Mouse (Mus musculus) E14TG2a.4 (cell line): ENCODE measurements at regions not wholly inside any gene's neighbourhood (a gene's known extent, or its start where the extent isn't known, plus 50 kb on each side); places are given as distances from the start of the nearest gene placed in this dataset.

Experiments
- H3K27me3 ChIP-seq: 2 replicates; pipeline ENCODE4 v1.6.1; 2014; ENCODE audit warnings: low read length, control low read depth; ENCODE audit not compliant: insufficient read depth
- H3K36me3 ChIP-seq: 2 replicates; pipeline ENCODE4 v1.6.1; 2014; ENCODE audit warnings: low read length, control low read depth; ENCODE audit not compliant: insufficient read depth
- H3K4me1 ChIP-seq: replicated peaks from 2 replicates; pipeline ENCODE4 v1.6.1; 2014; ENCODE audit warnings: low read depth, low read length, control low read depth
- H3K4me3 ChIP-seq: replicated peaks from 2 replicates; pipeline ENCODE4 v1.5.1; 2014; ENCODE audit warnings: mild to moderate bottlenecking, low read length
- H3K9me3 ChIP-seq: 2 replicates; pipeline ENCODE4 v1.6.1; 2014; ENCODE audit warnings: low read length, control low read depth
- CTCF ChIP-seq: conservative IDR thresholded peaks from 2 replicates; pipeline ENCODE4 v1.5.1; 2014; ENCODE audit warnings: low read length
- NANOG ChIP-seq: IDR thresholded peaks from 2 replicates; pipeline ENCODE4 v1.6.1; 2014; ENCODE audit warnings: borderline replicate concordance, low read length, mixed read lengths
- POU5F1 ChIP-seq: IDR thresholded peaks from 2 replicates; pipeline ENCODE4 v1.6.1; 2014; ENCODE audit warnings: low read length, borderline replicate concordance

DNA sequence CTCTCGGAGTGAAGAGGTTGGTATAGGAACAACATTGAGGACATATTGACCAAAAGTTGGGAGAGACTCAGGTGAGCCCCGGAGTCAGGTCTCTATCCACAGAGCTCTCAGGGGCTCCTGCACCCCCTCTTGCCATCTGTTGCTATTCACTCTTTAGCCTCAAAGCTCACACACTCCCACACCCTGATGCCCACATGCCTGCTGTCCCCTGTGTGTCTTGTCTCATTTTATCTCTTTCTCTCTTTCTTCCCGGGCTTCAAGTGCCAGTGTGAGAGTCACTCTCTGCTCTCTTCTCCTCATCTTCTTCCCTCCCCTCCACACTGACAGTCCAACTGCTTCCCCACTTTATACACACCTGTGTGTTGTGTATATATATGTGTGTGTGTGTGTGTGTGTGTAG lies 141.0 kb upstream of the Mdm1 start:
- H3K36me3 ChIP-seq = no peaks in the 10 kb centered on the region
- H3K27me3 ChIP-seq = no peaks in the 10 kb centered on the region
- no peak for TF ChIP-seq NANOG
- TF ChIP-seq POU5F1 = no peak
- no peak for TF ChIP-seq CTCF
- H3K4me1 ChIP-seq = peaks cover 21% of the 10 kb centered on the region
- H3K9me3 ChIP-seq = no peaks in the 10 kb centered on the region
- H3K4me3 ChIP-seq = no peak overlapping the region

DNA sequence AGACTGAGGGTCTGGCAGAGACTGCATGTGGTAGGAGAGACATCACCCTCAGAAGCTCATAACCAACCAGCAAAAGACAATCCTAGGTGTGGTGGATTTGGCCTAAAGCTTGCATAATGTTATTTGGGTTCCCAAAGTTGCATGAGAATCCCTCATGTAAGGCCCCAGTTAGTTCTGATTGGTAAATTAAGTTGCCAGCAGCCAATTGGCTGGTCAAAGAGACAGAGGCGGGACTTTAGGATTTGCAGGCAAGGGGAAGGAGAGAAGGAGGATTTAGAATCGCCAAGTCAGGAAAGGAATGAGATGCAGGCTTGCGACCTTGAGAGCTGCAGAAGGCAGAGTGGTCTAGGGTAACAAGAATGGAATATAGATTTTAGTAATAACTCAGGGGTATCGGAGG lies 140.1 kb upstream of the Mdm1 start:
- TF ChIP-seq POU5F1 = no peak
- Histone ChIP-seq H3K4me3 (peak overlapping the region; percentile 8; the same call in 1 of the 2 replicates), H3K4me1 (peaks cover 20% of the 10 kb centered on the region)

DNA sequence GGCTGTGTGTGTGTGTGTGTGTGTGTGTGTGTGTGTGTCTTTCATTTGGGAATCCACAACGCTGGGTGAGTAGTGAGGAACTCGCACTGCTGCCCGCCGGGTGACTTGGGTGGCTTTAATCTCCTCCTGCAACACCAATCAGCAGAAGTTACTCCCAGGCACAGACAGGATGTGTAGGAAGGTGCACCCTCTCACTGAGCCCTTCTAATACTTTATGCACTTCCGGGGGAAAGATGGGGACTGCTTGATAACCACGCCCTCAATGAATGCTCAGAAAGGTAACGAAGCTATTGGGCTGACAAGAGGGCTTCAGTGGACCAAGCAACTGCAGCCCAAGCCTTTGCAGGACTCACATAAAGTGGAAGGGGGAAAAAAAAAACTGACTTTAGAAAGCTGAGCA lies 139.6 kb upstream of the Mdm1 start:
- TF ChIP-seq NANOG = no peak
- no peak for TF ChIP-seq CTCF
- no peak for TF ChIP-seq POU5F1
- Histone ChIP-seq H3K36me3 (no peaks in the 10 kb centered on the region), H3K4me1 (peaks cover 20% of the 10 kb centered on the region), H3K9me3 (no peaks in the 10 kb centered on the region), H3K27me3 (no peaks in the 10 kb centered on the region), H3K4me3 (peak overlapping the region; percentile 8; the same call in 1 of the 2 replicates)

More for the DNA sequence above, 140.1 kb upstream of the Mdm1 start:
- no peaks in the 10 kb centered on the region for H3K27me3 ChIP-seq
- no peaks in the 10 kb centered on the region for H3K9me3 ChIP-seq
- H3K36me3 ChIP-seq = no peaks in the 10 kb centered on the region

DNA sequence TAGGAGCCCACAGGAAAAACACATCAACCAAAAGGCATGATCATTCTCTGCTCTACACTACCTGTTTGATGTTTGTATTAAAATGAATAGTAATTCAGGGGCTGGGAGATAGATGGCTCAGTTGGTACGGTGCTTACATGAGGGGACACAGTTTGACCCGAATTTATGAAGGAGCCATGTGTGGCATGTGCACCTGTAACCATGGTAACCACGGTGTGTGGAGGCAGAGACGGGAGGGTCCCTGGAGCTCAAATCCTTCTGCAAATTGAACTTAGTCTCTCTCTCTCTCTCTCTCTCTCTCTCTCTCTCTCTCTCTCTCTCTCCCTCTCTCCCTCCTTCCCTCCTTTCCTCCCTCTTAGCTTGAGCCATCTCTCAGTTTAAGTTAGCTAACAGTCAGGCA lies 139.1 kb upstream of the Mdm1 start:
- H3K4me3 ChIP-seq = no peak overlapping the region

DNA sequence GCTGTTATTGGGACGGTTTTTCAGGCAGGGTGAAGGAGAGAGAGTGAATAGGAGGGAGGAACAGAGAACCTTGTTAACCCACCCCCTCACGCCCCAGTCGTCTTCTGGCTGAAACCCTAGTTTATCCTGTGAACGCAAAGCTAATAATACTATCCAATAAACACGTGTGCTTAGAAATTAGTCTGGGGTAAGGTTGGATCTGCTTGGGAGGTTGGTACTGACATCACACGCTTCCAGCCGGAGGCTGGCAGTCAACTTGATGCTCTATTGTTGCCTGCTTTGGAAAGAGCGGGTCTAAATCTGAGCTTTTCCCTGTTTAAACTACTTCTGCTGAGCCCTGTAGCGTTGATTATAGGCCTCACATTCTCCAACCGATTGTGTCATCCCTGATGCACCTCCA lies 138.4 kb upstream of the Mdm1 start:
- no peaks in the 10 kb centered on the region for H3K36me3 ChIP-seq
- no peak for TF ChIP-seq POU5F1
- TF ChIP-seq CTCF = no peak
- no peak for TF ChIP-seq NANOG
- H3K27me3 ChIP-seq = no peaks in the 10 kb centered on the region
- no peak overlapping the region for H3K4me3 ChIP-seq
- peaks cover 24% of the 10 kb centered on the region for H3K4me1 ChIP-seq
- H3K9me3 ChIP-seq = no peaks in the 10 kb centered on the region

More for the DNA sequence above, 139.1 kb upstream of the Mdm1 start:
- TF ChIP-seq CTCF = no peak
- TF ChIP-seq NANOG = no peak
- TF ChIP-seq POU5F1 = no peak
- no peaks in the 10 kb centered on the region for H3K36me3 ChIP-seq
- peaks cover 20% of the 10 kb centered on the region for H3K4me1 ChIP-seq
- H3K9me3 ChIP-seq = no peaks in the 10 kb centered on the region
- H3K27me3 ChIP-seq = no peaks in the 10 kb centered on the region

DNA sequence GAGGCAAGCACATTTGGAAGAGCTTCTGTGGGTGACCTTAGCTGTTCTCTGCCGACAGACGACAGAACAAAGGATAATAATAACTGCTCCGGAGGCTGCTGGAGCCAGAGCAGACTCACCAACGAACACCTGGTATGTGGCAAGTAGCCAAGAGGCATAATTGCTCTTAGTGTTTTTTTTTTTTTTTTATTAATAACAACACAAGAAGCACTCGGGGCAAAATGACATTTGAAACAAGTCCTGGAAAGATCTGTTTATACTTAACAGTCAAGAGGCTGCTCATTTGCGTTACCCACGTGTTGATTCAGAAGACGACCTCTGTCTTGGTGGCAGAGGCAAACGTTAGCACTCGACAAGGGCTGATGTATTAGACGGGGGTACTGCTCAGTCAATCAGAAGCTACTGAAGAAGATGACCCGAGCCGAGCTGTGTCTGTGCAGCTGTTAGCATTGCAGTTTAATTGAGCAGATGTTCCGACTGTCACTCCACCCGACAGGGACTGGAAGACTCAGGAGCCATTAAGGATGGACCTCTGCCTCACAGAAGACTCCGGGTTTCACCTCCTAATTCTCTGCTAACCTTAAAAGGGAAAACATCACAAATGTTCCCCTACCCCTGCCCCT lies 137.8 kb upstream of the Mdm1 start:
- no peaks in the 10 kb centered on the region for H3K27me3 ChIP-seq
- TF ChIP-seq NANOG = no peak
- H3K4me1 ChIP-seq = peaks cover 24% of the 10 kb centered on the region
- no peak overlapping the region for H3K4me3 ChIP-seq
- H3K9me3 ChIP-seq = no peaks in the 10 kb centered on the region
- H3K36me3 ChIP-seq = no peaks in the 10 kb centered on the region

DNA sequence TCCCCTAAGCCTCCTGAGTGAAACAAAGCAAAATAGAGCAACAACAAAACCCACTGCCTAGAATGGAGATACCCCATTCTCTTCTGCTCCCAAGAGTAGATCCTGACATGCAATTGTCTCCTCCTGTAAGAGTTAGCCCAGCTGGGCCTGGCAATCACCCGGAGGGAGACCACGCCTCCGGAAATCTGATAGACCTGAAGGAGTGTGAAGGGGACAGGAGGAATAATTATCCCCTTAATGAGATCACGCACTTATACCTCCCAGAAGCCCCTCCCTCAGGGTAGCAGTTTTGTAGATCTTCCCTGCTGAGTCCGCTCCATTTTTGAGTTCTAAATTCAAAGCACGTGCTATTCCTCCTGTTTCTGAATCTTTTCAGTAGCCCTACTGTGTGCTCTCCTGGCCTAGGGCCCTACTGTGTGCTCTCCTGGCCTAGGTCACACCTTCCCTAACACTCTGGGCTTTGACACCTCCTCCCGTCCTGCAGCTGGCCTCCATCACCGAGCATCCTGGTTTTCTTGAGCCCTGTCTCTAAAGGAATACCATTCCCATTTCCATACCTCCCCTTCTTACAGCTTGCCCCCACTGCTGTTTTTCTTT lies 137.2 kb upstream of the Mdm1 start:
- TF ChIP-seq POU5F1 = no peak
- TF ChIP-seq CTCF = no peak
- TF ChIP-seq NANOG = no peak
- H3K4me1 ChIP-seq = peaks cover 24% of the 10 kb centered on the region
- H3K4me3 ChIP-seq = no peak overlapping the region
- no peaks in the 10 kb centered on the region for H3K27me3 ChIP-seq
- H3K9me3 ChIP-seq = peaks cover 1% of the 10 kb centered on the region
- no peaks in the 10 kb centered on the region for H3K36me3 ChIP-seq

DNA sequence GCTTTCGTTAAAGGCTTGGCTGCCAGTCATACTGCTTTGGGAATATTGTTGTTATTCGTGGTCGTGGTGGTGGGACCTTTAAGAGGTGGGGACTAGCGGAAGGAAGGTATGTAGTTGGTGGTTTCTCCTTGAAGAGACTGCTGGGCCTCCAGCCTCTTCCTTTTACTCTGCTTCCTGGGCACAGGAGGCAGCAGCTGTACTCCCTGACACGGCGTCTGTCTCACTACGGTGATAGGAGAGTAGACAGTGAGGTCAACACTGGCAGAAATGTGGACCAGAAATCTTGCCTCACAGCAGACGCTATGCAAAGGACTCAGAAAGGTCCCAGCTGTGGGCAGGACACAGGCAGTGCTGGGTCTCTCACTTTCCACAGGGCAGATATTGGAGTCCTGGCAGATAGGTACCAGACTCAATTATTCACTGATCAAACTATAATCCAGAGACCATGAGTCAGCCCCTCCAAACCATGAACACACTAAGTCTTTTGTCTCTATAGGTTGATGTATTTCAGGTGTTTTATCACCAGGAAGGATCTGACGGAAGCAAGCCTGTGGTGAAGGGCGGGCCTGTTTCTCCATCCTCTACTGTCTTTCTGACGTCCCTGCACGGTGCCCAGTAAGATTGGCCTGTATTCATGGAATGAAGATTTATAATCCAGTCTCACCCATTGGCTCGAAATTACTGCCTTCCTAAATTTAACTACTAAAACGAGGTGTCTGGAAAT lies 134.6 kb upstream of the Mdm1 start:
- Histone ChIP-seq H3K4me1 (peaks cover 20% of the 10 kb centered on the region), H3K27me3 (no peaks in the 10 kb centered on the region)
- TF ChIP-seq CTCF = no peak
- no peak for TF ChIP-seq NANOG
- TF ChIP-seq POU5F1 = no peak

More for the DNA sequence above, 134.6 kb upstream of the Mdm1 start:
- Histone ChIP-seq H3K9me3 (peaks cover 12% of the 10 kb centered on the region), H3K36me3 (no peaks in the 10 kb centered on the region), H3K4me3 (no peak overlapping the region)
